ENCODE assay signal across 8 mouse cellular contexts in the genomic region with DNA sequence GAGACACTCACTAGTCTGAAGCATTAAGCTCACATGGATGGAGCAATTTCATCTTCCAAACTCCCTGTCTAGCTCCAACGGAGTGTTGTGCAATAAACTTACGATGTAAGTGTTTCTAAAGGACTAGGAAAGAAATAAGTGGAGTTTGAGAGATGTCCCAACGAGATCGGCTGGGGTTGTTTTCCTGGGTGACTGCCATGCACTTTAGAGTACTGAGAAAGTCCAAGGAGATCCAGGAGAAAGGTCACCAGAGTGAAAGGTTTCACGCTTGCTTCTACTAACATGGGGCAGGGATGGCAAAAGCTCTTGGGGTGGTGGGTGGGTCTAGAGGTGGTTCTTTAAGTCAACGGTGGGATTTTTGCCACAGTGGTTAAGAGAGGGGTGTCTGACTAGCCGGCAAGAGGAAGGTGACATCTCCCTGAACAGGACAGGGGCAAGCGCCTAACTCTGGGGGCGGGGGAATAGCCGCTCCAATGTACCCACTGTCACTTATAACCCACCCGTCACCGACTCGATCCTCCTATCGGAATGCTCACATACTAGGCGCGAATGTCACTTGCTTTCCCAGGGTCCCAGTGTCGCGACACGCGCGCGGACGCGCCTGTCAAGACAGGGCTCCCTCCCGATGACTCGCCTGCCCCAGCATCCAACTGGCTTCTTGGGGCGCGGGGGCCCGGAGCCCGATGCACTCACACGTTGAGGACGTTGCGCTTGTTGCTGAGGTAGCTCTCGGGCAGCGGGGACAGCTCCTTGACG. TPM values are rescaled to one million over a fixed set of nuclear protein-coding genes. Genes with fewer than 3 reads are reported as not detected.
A peak's percentile ranks its signal among the peaks of the same experiment; 100 is the strongest.
DNase-seq lines count a peak whose midpoint lies in the region; ATAC-seq and TF ChIP-seq lines count a peak whose summit lies in the region.

No protein-coding gene starts in this region.

- TF ChIP-seq CTCF in lung, adult 2 months (IDR thresholded peaks at IDR 0.05; ENCODE audit: insufficient read depth, low read length) = no peak

- peak overlapping the region; percentile 65 for H3K9ac ChIP-seq in stomach, embryonic 15.5 days

- DNase-seq in urinary bladder, postnatal 25 days (ENCODE audit: low spot score) = peak; percentile 11
- DNase-seq in urinary bladder, adult 18-20 months (ENCODE audit: low spot score in 2 of 2) = no peak
- DNase-seq in lung, adult 2 months = no peak
- DNase-seq in layer of hippocampus, adult 9-11 months = no peak
- DNase-seq in right cerebral cortex, postnatal 25 days = no peak

- peak overlapping the region; percentile 96 for H3K4me3 ChIP-seq in lung, adult 2 months (replicated peaks; ENCODE audit: extremely low read depth, low read depth, low read length)
- H3K4me3 ChIP-seq in stomach, embryonic 15.5 days (replicated peaks) = peak overlapping the region; percentile 87

- peak overlapping the region; percentile 86 for H3K4me2 ChIP-seq in stomach, embryonic 15.5 days

- H3K9me3 ChIP-seq in stomach, embryonic 15.5 days = no peaks in the 10 kb centered on the region

- H3K4me1 ChIP-seq in lung, adult 2 months (ENCODE audit: control insufficient read depth, insufficient read depth, low read length) = peaks cover 2% of the 10 kb centered on the region; the same call in 1 of the 2 replicates
- peaks cover 9% of the 10 kb centered on the region for H3K4me1 ChIP-seq in stomach, embryonic 15.5 days

- ATAC-seq in erythroid progenitor cell, adult 5-6 weeks (replicated peaks; ENCODE audit: low FRiP score, poor library complexity, severe bottlenecking) = peak; percentile 2; the same call in 1 of the 2 replicates
- peak; percentile 38 for ATAC-seq in inflammation-experienced regulatory T-cells, adult 6 months
- peak; percentile 74 for ATAC-seq in stomach, embryonic 15.5 days (ENCODE audit: insufficient read depth, low FRiP score, low read depth)

- 2% methylated on average over 36 of the region's 36 CpGs for WGBS in lung, adult 2 months
- WGBS in stomach, embryonic 15.5 days = 3% methylated on average over 36 of the region's 36 CpGs

- H3K27ac ChIP-seq in stomach, embryonic 15.5 days = peak overlapping the region; percentile 74; the same call in 1 of the 2 replicates

- TF ChIP-seq POLR2A in lung, adult 2 months (IDR thresholded peaks at IDR 0.05; ENCODE audit: borderline replicate concordance, extremely low read depth, low read depth, low read length) = no peak

- no peaks in the 10 kb centered on the region for H3K27me3 ChIP-seq in stomach, embryonic 15.5 days (replicated peaks)

- H3K36me3 ChIP-seq in stomach, embryonic 15.5 days = peaks cover 10% of the 10 kb centered on the region

RNA-seq across cellular contexts. Expression of a gene that starts 0.5 kb away (rescaled TPM):
- 1.1 TPM in 1 of 2 replicates, not detected in the other for total RNA-seq in erythroid progenitor cell, adult 5-6 weeks (2015; ENCODE audit: low replicate concordance)
- 0.26 and 1.7 TPM in 2 replicates for total RNA-seq in erythroid progenitor cell, adult 5-6 weeks (2017; ENCODE audit: low replicate concordance)
- polyA plus RNA-seq in inflammation-experienced regulatory T-cells, adult 6 months (2017; shearing (Covaris generic)) = 1 to 10 TPM; 1.3 to 3.0 (median 2.2) TPM
- polyA plus RNA-seq in lung, adult 2 months (2012; rRNA removed) = 20.4 and 24.1 TPM in 2 replicates
- polyA plus RNA-seq in stomach, embryonic 15.5 days (2015; fragmentation: Nextera tagmentation; extraction: Ambion mirVana) = 10.8 TPM in 2 replicates

RNA-seq across cellular contexts. Expression of a gene that starts 20.2 kb away (rescaled TPM):
- total RNA-seq in erythroid progenitor cell, adult 5-6 weeks (2015; ENCODE audit: low replicate concordance) = not detected in 2 replicates
- total RNA-seq in erythroid progenitor cell, adult 5-6 weeks (2017; ENCODE audit: low replicate concordance) = not detected in 2 replicates
- not detected for polyA plus RNA-seq in inflammation-experienced regulatory T-cells, adult 6 months (2017; shearing (Covaris generic))
- polyA plus RNA-seq in lung, adult 2 months (2012; rRNA removed) = not detected in 2 replicates
- polyA plus RNA-seq in stomach, embryonic 15.5 days (2015; fragmentation: Nextera tagmentation; extraction: Ambion mirVana) = 0.19 TPM in 1 of 2 replicates, not detected in the other

RNA-seq across cellular contexts. Expression of a gene that starts 33.6 kb away (rescaled TPM):
- total RNA-seq in erythroid progenitor cell, adult 5-6 weeks (2015; ENCODE audit: low replicate concordance) = not detected in 2 replicates
- total RNA-seq in erythroid progenitor cell, adult 5-6 weeks (2017; ENCODE audit: low replicate concordance) = not detected in 2 replicates
- under 1 TPM in 1 of 3 experiments, not detected in 2; 0.39 TPM for polyA plus RNA-seq in inflammation-experienced regulatory T-cells, adult 6 months (2017; shearing (Covaris generic))
- 0.19 and 0.22 TPM in 2 replicates for polyA plus RNA-seq in lung, adult 2 months (2012; rRNA removed)
- 5.8 and 6.3 TPM in 2 replicates for polyA plus RNA-seq in stomach, embryonic 15.5 days (2015; fragmentation: Nextera tagmentation; extraction: Ambion mirVana)

RNA-seq across cellular contexts. Expression of a gene that starts 34.7 kb away (rescaled TPM):
- total RNA-seq in erythroid progenitor cell, adult 5-6 weeks (2015; ENCODE audit: low replicate concordance) = not detected in 2 replicates
- total RNA-seq in erythroid progenitor cell, adult 5-6 weeks (2017; ENCODE audit: low replicate concordance) = not detected in 2 replicates
- polyA plus RNA-seq in inflammation-experienced regulatory T-cells, adult 6 months (2017; shearing (Covaris generic)) = not detected
- 0.67 and 2.3 TPM in 2 replicates for polyA plus RNA-seq in lung, adult 2 months (2012; rRNA removed)
- 33.6 and 43.6 TPM in 2 replicates for polyA plus RNA-seq in stomach, embryonic 15.5 days (2015; fragmentation: Nextera tagmentation; extraction: Ambion mirVana)

RNA-seq across cellular contexts. Expression of a gene that starts 47.4 kb away (rescaled TPM):
- total RNA-seq in erythroid progenitor cell, adult 5-6 weeks (2015; ENCODE audit: low replicate concordance) = 46.1 and 53.7 TPM in 2 replicates
- 18.8 and 32.0 TPM in 2 replicates for total RNA-seq in erythroid progenitor cell, adult 5-6 weeks (2017; ENCODE audit: low replicate concordance)
- 100 to 1,000 TPM; 120 to 137 (median 126) TPM for polyA plus RNA-seq in inflammation-experienced regulatory T-cells, adult 6 months (2017; shearing (Covaris generic))
- 9.2 and 17.2 TPM in 2 replicates for polyA plus RNA-seq in lung, adult 2 months (2012; rRNA removed)
- 79.1 and 84.6 TPM in 2 replicates for polyA plus RNA-seq in stomach, embryonic 15.5 days (2015; fragmentation: Nextera tagmentation; extraction: Ambion mirVana)

Comparison
In these comparisons a context has a peak if more than half of its experiments do, and no peak if none do; other contexts are left out.
1. ATAC-seq: peak in every context shown above with its lines; median percentile 74 in stomach, embryonic 15.5 days; 38 in inflammation-experienced regulatory T-cells, adult 6 months; 2 in erythroid progenitor cell, adult 5-6 weeks.